Mouse (Mus musculus) layer of hippocampus, postnatal 36 days (tissue): ENCODE results near the gene BC049762. TPM values are rescaled to one million over a fixed set of nuclear protein-coding genes. Genes with fewer than 3 reads are reported as not detected.

Experiments used
- DNase-seq, 2 experiments: peaks; one replicate each; pipeline ENCODE4 v3.0.0; 2022
- total RNA-seq, 2 experiments: library from RNA; stranded (reverse); gene quantifications; 2 replicates each; pipeline ENCODE4 v1.2.3; 2021

The BC049762 gene
- total RNA-seq: not detected

- peak; percentile 98 to 99 for DNase-seq
Observed at GRCm38 (mm10) chr11:51262342-51263285, at the start of gene BC049762. TSS of gene BC049762 (minus strand) at chr11:51263046.

GRCm38 (mm10) chr11:51311846-51312245 lies 49.0 kb upstream of the BC049762 start:
- DNase-seq: no peak

- no peak for DNase-seq
Observed at GRCm38 (mm10) chr11:51308306-51308705, 45.5 kb upstream of the BC049762 start.

- DNase-seq: no peak
Observed at GRCm38 (mm10) chr11:51303981-51304553, 41.2 kb upstream of the BC049762 start.

- no peak for DNase-seq
Observed at GRCm38 (mm10) chr11:51302396-51302795, 39.5 kb upstream of the BC049762 start.

- no peak for DNase-seq
Observed at GRCm38 (mm10) chr11:51298691-51299090, 35.8 kb upstream of the BC049762 start.

- DNase-seq: no peak
Observed at GRCm38 (mm10) chr11:51295742-51296141, 32.9 kb upstream of the BC049762 start.

- no peak for DNase-seq
Observed at GRCm38 (mm10) chr11:51293956-51294530, 31.2 kb upstream of the BC049762 start.

GRCm38 (mm10) chr11:51290066-51290955 lies 27.5 kb upstream of the BC049762 start:
- peak; percentile 20 to 22 for DNase-seq

GRCm38 (mm10) chr11:51289564-51290041 lies 26.8 kb upstream of the BC049762 start, which contains the start of gene Col23a1:
TSS of gene Col23a1 (plus strand) at chr11:51289920.
- DNase-seq: peak; percentile 57 to 59

- DNase-seq: no peak
Observed at GRCm38 (mm10) chr11:51274418-51274817, 11.6 kb upstream of the BC049762 start.

GRCm38 (mm10) chr11:51265326-51265725 lies 2.5 kb upstream of the BC049762 start:
- no peak for DNase-seq

GRCm38 (mm10) chr11:51264352-51264751 lies 1.5 kb upstream of the BC049762 start:
- DNase-seq: no peak

GRCm38 (mm10) chr11:51263286-51263831 lies 513 bp upstream of the BC049762 start:
- DNase-seq: no peak

GRCm38 (mm10) chr11:51261680-51262219 lies 1.1 kb downstream of the BC049762 start, which contains the start of gene Clk4:
TSS of gene Clk4 (plus strand) at chr11:51261730.
- no peak for DNase-seq

GRCm38 (mm10) chr11:51257006-51257405 lies 5.8 kb downstream of the BC049762 start:
- no peak for DNase-seq

- no peak for DNase-seq
Observed at GRCm38 (mm10) chr11:51242897-51243296, 19.9 kb downstream of the BC049762 start.

- no peak for DNase-seq
Observed at GRCm38 (mm10) chr11:51234626-51235025, 28.2 kb downstream of the BC049762 start.

GRCm38 (mm10) chr11:51227104-51227503 lies 35.7 kb downstream of the BC049762 start:
- DNase-seq: peak; percentile 18 to 52

- DNase-seq: no peak
Observed at GRCm38 (mm10) chr11:51220308-51220707, 42.5 kb downstream of the BC049762 start, which contains the start of gene Gm12569. TSS of gene Gm12569 (plus strand) at chr11:51220473.

GRCm38 (mm10) chr11:51219396-51219980 lies 43.4 kb downstream of the BC049762 start:
- DNase-seq: no peak
